Mouse (Mus musculus): ENCODE results near the gene Hoxb5. TPM values are rescaled to one million over a fixed set of nuclear protein-coding genes. Genes with fewer than 3 reads are reported as not detected.

Hoxb5 gene
- polyA plus RNA-seq, 1 experiment: not detected

DNA sequence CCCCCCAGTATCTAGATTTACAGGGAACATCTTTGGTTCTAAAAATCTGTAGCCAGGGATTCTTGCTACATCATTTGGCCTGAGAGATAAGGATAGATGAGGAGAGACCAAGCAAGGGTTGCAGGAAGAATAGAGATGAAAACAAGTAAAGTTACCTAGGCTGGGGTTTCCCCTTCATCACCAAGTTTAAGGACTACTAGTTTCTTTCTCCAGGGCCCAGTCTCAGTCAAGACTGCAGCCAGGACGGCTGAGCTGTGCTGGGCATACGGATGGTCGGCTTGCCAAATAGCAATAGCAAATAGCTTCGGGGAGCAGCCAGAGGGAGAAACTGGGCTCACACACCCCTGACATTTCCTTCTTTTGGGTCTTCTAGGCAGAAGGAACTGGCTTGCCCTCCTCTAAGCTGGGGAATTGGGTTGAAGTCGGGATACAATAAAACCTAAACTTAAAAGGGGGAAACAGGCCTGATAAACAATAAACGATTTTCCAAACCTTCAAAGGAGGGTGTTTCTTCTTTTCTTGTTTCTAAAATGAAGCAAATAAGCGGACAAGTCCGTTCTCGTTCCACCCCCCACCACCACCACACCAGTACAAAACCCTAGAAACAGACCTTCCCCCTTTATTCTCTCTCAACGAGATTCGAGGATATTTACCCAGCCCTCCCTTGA, 5.0 kb upstream of the Hoxb5 start:
- TF ChIP-seq MAX (IDR thresholded peaks at IDR 0.05; ENCODE audit: low read depth) (no peak), TCF12 (IDR thresholded peaks at IDR 0.05; ENCODE audit: insufficient read depth, poor library complexity, severe bottlenecking) (no peak), TCF3 (IDR thresholded peaks at IDR 0.05; ENCODE audit: insufficient read length, low read depth) (no peak), POLR2AphosphoS2 (IDR thresholded peaks at IDR 0.05; ENCODE audit: insufficient read length, low read depth) (no peak), MYOD1 (IDR thresholded peaks at IDR 0.05; ENCODE audit: control insufficient read depth in 1 of 3, insufficient read length in 2 of 3, low read depth in 2 of 3) (no peak), REST (IDR thresholded peaks at IDR 0.05; ENCODE audit: insufficient read depth, insufficient read length) (no peak), POLR2A (IDR thresholded peaks at IDR 0.05; ENCODE audit: insufficient read length, low read depth) (no peak), SRF (IDR thresholded peaks at IDR 0.05; ENCODE audit: control insufficient read depth, insufficient read length, low read depth) (no peak), CEBPB (IDR thresholded peaks at IDR 0.05; ENCODE audit: insufficient read depth, poor library complexity, severe bottlenecking) (no peak), MYOG (IDR thresholded peaks at IDR 0.05; ENCODE audit: control insufficient read depth in 1 of 3, insufficient read depth in 1 of 3, insufficient read length in 2 of 3, low read depth in 2 of 3) (no peak), E2F4 (IDR thresholded peaks at IDR 0.05; ENCODE audit: insufficient read depth) (no peak), USF1 (IDR thresholded peaks at IDR 0.05; ENCODE audit: low read depth) (no peak)
- no peaks in the 10 kb centered on the region for H3K36me3 ChIP-seq (ENCODE audit: control insufficient read depth, insufficient read depth)
- peaks cover 92% of the 10 kb centered on the region for H3K27me3 ChIP-seq (ENCODE audit: control insufficient read depth, insufficient read depth, insufficient read length)
- no peak overlapping the region for H3K4me2 ChIP-seq (ENCODE audit: low read depth)
- H3K4me3 ChIP-seq: no peak overlapping the region
- H3K79me2 ChIP-seq (ENCODE audit: control insufficient read depth, insufficient read depth): no peaks in the 10 kb centered on the region
- H3ac ChIP-seq (ENCODE audit: control insufficient read depth, insufficient read length): no peak overlapping the region

DNA sequence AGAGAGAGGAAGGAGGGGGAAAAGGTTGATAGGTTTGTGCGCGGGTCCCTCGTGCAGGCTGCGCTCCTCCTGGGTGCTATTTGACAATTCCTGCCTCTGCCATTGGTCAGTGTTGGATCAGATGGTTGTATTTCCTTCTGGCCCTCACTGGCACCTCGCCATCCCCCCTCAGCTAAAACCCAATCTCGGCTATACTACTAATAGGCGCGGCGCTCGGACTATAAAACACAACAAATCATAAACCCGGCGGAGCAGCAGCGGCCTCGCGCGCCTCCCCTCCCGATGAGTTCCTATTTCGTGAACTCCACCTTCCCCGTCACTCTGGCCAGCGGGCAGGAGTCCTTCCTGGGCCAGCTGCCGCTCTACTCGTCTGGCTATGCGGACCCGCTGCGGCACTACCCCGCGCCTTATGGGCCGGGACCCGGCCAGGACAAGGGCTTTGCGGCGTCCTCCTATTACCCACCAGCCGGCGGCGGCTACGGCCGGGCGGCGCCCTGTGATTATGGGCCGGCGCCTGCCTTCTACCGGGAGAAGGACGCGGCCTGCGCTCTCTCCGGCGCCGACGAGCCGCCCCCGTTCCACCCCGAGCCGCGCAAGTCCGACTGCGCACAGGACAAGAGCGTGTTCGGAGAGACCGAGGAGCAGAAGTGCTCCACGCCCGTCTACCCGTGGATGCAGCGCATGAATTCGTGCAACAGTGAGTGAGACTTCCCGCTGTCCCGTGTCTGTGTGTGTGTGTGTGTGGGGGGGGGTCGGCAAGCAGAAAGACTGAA, 4.1 kb upstream of the Hoxb5 start:
- Histone ChIP-seq H3K36me3 (ENCODE audit: control insufficient read depth, insufficient read depth) (no peaks in the 10 kb centered on the region), H3K79me2 (ENCODE audit: control insufficient read depth, insufficient read depth) (no peaks in the 10 kb centered on the region), H3K4me2 (ENCODE audit: low read depth) (no peak overlapping the region), H3K27me3 (ENCODE audit: control insufficient read depth, insufficient read depth, insufficient read length) (peaks cover 94% of the 10 kb centered on the region), H3K4me3 (no peak overlapping the region), H3ac (ENCODE audit: control insufficient read depth, insufficient read length) (no peak overlapping the region)
- TF ChIP-seq POLR2AphosphoS2 (IDR thresholded peaks at IDR 0.05; ENCODE audit: insufficient read length, low read depth) (no peak), MAX (IDR thresholded peaks at IDR 0.05; ENCODE audit: low read depth) (no peak)

DNA sequence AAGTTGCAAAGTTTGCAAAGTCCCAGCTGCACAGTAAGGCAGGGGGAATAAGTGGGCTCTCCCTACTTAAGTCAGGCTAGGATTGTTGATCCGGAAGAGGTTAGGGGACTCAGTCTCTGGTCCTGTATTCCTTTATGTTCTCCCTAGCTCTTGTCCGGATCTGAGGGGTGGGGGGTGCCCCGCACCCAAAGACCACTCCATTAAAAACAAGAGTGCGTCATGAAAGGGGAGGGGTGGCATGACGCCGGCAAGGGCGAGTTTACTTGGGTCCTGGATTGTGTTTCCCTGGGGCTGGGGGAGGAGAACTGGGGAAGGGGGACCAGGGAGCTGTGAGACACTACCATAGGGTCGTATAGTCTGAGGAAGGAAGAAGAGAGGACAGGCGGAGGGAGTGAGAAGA, 3.4 kb upstream of the Hoxb5 start:
- no peak overlapping the region for H3K4me3 ChIP-seq
- TF ChIP-seq TCF3 (IDR thresholded peaks at IDR 0.05; ENCODE audit: insufficient read length, low read depth) (no peak), REST (IDR thresholded peaks at IDR 0.05; ENCODE audit: insufficient read depth, insufficient read length) (no peak), MYOD1 (IDR thresholded peaks at IDR 0.05; ENCODE audit: control insufficient read depth in 1 of 3, insufficient read length in 2 of 3, low read depth in 2 of 3) (no peak), USF1 (IDR thresholded peaks at IDR 0.05; ENCODE audit: low read depth) (no peak), POLR2AphosphoS2 (IDR thresholded peaks at IDR 0.05; ENCODE audit: insufficient read length, low read depth) (no peak), POLR2A (IDR thresholded peaks at IDR 0.05; ENCODE audit: insufficient read length, low read depth) (no peak), SRF (IDR thresholded peaks at IDR 0.05; ENCODE audit: control insufficient read depth, insufficient read length, low read depth) (no peak), CEBPB (IDR thresholded peaks at IDR 0.05; ENCODE audit: insufficient read depth, poor library complexity, severe bottlenecking) (no peak), MAX (IDR thresholded peaks at IDR 0.05; ENCODE audit: low read depth) (no peak), TCF12 (IDR thresholded peaks at IDR 0.05; ENCODE audit: insufficient read depth, poor library complexity, severe bottlenecking) (no peak), MYOG (IDR thresholded peaks at IDR 0.05; ENCODE audit: control insufficient read depth in 1 of 3, insufficient read depth in 1 of 3, insufficient read length in 2 of 3, low read depth in 2 of 3) (no peak), E2F4 (IDR thresholded peaks at IDR 0.05; ENCODE audit: insufficient read depth) (no peak)
- no peaks in the 10 kb centered on the region for H3K79me2 ChIP-seq (ENCODE audit: control insufficient read depth, insufficient read depth)
- peaks cover 92% of the 10 kb centered on the region for H3K27me3 ChIP-seq (ENCODE audit: control insufficient read depth, insufficient read depth, insufficient read length)
- no peaks in the 10 kb centered on the region for H3K36me3 ChIP-seq (ENCODE audit: control insufficient read depth, insufficient read depth)
- H3ac ChIP-seq (ENCODE audit: control insufficient read depth, insufficient read length): no peak overlapping the region
- no peak overlapping the region for H3K4me2 ChIP-seq (ENCODE audit: low read depth)

DNA sequence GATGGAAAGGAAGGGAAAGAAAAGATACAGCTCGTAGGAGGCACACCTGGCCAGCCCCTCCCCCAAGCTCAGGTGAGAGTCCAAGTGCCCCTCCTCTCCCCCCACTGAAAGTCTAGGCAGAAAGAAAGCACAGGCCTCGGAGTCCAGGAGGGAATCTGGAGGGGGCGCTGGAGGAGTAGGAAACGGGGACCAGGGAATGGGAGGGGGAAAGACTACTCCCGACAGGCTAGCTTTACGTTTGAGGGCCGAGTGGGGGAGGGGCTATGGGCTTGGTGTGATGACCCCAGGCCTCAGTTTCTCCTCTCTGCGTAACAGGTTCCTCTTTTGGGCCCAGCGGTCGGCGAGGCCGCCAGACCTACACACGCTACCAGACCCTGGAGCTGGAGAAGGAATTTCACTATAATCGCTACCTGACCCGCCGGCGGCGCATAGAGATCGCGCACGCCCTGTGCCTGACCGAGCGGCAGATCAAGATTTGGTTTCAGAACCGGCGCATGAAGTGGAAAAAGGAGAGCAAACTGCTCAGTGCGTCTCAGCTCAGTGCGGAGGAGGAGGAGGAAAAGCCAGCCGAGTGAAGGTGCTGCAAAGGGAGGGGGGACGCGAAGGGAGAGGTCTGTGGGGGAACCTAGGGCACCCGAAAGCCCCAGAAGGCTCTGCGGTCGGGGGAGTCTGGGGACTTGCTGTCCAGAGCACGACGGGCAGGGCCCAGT, 2.6 kb upstream of the Hoxb5 start:
- Histone ChIP-seq H3K4me2 (ENCODE audit: low read depth) (no peak overlapping the region), H3ac (ENCODE audit: control insufficient read depth, insufficient read length) (no peak overlapping the region), H3K27me3 (ENCODE audit: control insufficient read depth, insufficient read depth, insufficient read length) (peaks cover 92% of the 10 kb centered on the region), H3K36me3 (ENCODE audit: control insufficient read depth, insufficient read depth) (no peaks in the 10 kb centered on the region), H3K4me3 (no peak overlapping the region), H3K79me2 (ENCODE audit: control insufficient read depth, insufficient read depth) (no peaks in the 10 kb centered on the region)
- no peak for TF ChIP-seq TCF3 (IDR thresholded peaks at IDR 0.05; ENCODE audit: insufficient read length, low read depth)
- no peak for TF ChIP-seq MYOG (IDR thresholded peaks at IDR 0.05; ENCODE audit: control insufficient read depth in 1 of 3, insufficient read depth in 1 of 3, insufficient read length in 2 of 3, low read depth in 2 of 3)
- TF ChIP-seq E2F4 (IDR thresholded peaks at IDR 0.05; ENCODE audit: insufficient read depth): no peak
- TF ChIP-seq USF1 (IDR thresholded peaks at IDR 0.05; ENCODE audit: low read depth): no peak
- no peak for TF ChIP-seq MYOD1 (IDR thresholded peaks at IDR 0.05; ENCODE audit: control insufficient read depth in 1 of 3, insufficient read length in 2 of 3, low read depth in 2 of 3)
- no peak for TF ChIP-seq TCF12 (IDR thresholded peaks at IDR 0.05; ENCODE audit: insufficient read depth, poor library complexity, severe bottlenecking)
- TF ChIP-seq POLR2A (IDR thresholded peaks at IDR 0.05; ENCODE audit: insufficient read length, low read depth): no peak
- no peak for TF ChIP-seq REST (IDR thresholded peaks at IDR 0.05; ENCODE audit: insufficient read depth, insufficient read length)
- TF ChIP-seq SRF (IDR thresholded peaks at IDR 0.05; ENCODE audit: control insufficient read depth, insufficient read length, low read depth): no peak
- TF ChIP-seq CEBPB (IDR thresholded peaks at IDR 0.05; ENCODE audit: insufficient read depth, poor library complexity, severe bottlenecking): no peak
- no peak for TF ChIP-seq POLR2AphosphoS2 (IDR thresholded peaks at IDR 0.05; ENCODE audit: insufficient read length, low read depth)
- TF ChIP-seq MAX (IDR thresholded peaks at IDR 0.05; ENCODE audit: low read depth): no peak

All from myocyte (in vitro differentiated cells).